Mouse (Mus musculus) lung, postnatal 0 days (tissue): ENCODE measurements around the gene Ccdc163. TPM values are rescaled to one million over a fixed set of nuclear protein-coding genes. Genes with fewer than 3 reads are reported as not detected.
"Not testable (repeated sequence)": the region's sequence is repeated elsewhere in the genome, so short reads cannot be mapped to it uniquely, and the experiment has no call there.

Experiments
- ATAC-seq: fragments of 200-750 bp; cut with Nextera tagmentation; 2 replicates; pipeline ENCODE4 v1.8.0; 2017; ENCODE audit warnings: moderate library complexity
- DNase-seq: peaks from one replicate; pipeline ENCODE4 v3.0.0-alpha.2; 2016; ENCODE audit warnings: low spot score
- H3K27ac ChIP-seq: fragments of 300-500 bp; sonication (generic); 2 replicates; pipeline ENCODE4 v1.5.1; 2014; ENCODE audit warnings: antibody characterized with exemption, mild to moderate bottlenecking, low read length, mixed read lengths
- H3K27me3 ChIP-seq: fragments of 300-500 bp; sonication (generic); replicated peaks from 2 replicates; pipeline ENCODE4 v1.6.1; 2014; ENCODE audit warnings: low read length, mixed read lengths; ENCODE audit not compliant: insufficient read depth
- H3K36me3 ChIP-seq: fragments of 300-500 bp; sonication (generic); 2 replicates; pipeline ENCODE4 v1.6.1; 2014; ENCODE audit warnings: low read length, mixed read lengths; ENCODE audit not compliant: insufficient read depth
- H3K4me1 ChIP-seq: fragments of 300-500 bp; sonication (generic); 2 replicates; pipeline ENCODE4 v1.6.1; 2014; ENCODE audit warnings: antibody characterized with exemption, low read depth, low read length, mixed read lengths; ENCODE audit not compliant: insufficient read depth
- H3K4me2 ChIP-seq: fragments of 300-500 bp; sonication (generic); replicated peaks from 2 replicates; pipeline ENCODE4 v1.6.1; 2014; ENCODE audit warnings: low read depth, mild to moderate bottlenecking, low read length, moderate library complexity, mixed read lengths
- H3K4me3 ChIP-seq: fragments of 300-500 bp; sonication (generic); 2 replicates; pipeline ENCODE4 v1.5.1; 2014; ENCODE audit warnings: low read depth, low read length
- H3K9ac ChIP-seq: fragments of 300-500 bp; sonication (generic); replicated peaks from 2 replicates; pipeline ENCODE4 v1.6.1; 2014; ENCODE audit warnings: low read depth, mild to moderate bottlenecking
- H3K9me3 ChIP-seq: fragments of 300-500 bp; sonication (generic); 2 replicates; pipeline ENCODE4 v1.6.1; 2016; ENCODE audit warnings: low read length, mixed read lengths
- CTCF ChIP-seq: IDR thresholded peaks from 2 replicates; pipeline ENCODE4 v1.5.1; 2016; ENCODE audit warnings: antibody characterized with exemption, mild to moderate bottlenecking
- EP300 ChIP-seq: IDR thresholded peaks from 2 replicates; pipeline ENCODE4 v1.6.1; 2016; ENCODE audit warnings: antibody characterized with exemption, mild to moderate bottlenecking, control low read depth
- WGBS: fragments of 180-500 bp; shearing (Covaris S2); extraction: QIAGEN DNeasy Blood & Tissue Kit; methylation state at CpG from one replicate; pipeline ENCODE4 v1.1.7; 2014; 5-methylcytosine and 5-hydroxymethylcytosine counted together
- polyA plus RNA-seq: library from polyadenylated mRNA; unstranded; fragments of >200 nt; fragmentation: Nextera tagmentation; extraction: Ambion mirVana; gene quantifications from 2 replicates; pipeline ENCODE4 v1.2.1, GENCODE M21; 2015

The Ccdc163 gene
- polyA plus RNA-seq, 1 experiment from 2014 or later, result 17.3 TPM

- peak overlapping the region; percentile 22; the same call in 1 of the 2 replicates for H3K27ac ChIP-seq
- no peaks in the 10 kb centered on the region for H3K9me3 ChIP-seq
- H3K4me1 ChIP-seq, result no peaks in the 10 kb centered on the region
- no peak overlapping the region for H3K4me2 ChIP-seq
- peak; percentile 21; the same call in 1 of the 2 replicates for TF ChIP-seq EP300
- TF ChIP-seq CTCF, result no peak
- 28% methylated on average over 3 of the region's 3 CpGs for WGBS
- no peak overlapping the region for H3K4me3 ChIP-seq
- no peak overlapping the region for H3K9ac ChIP-seq
- H3K36me3 ChIP-seq, result no peaks in the 10 kb centered on the region
- DNase-seq (peak; percentile 60), ATAC-seq (peak; percentile 46)
- no peaks in the 10 kb centered on the region for H3K27me3 ChIP-seq
Observed at GRCm38 (mm10) chr4:116668145-116668544, 40.2 kb upstream of the Ccdc163 start.

- no peak for ATAC-seq
- 49% methylated on average over 2 of the region's 2 CpGs for WGBS
- H3K9ac ChIP-seq, result no peak overlapping the region
Observed at GRCm38 (mm10) chr4:116669291-116669690, 39.0 kb upstream of the Ccdc163 start.

GRCm38 (mm10) chr4:116672785-116673184 lies 35.5 kb upstream of the Ccdc163 start:
- DNase-seq (peak; percentile 94), ATAC-seq (peak; percentile 95)
- TF ChIP-seq EP300 (peak; percentile 53; the same call in 1 of the 2 replicates), CTCF (no peak)
- Histone ChIP-seq H3K4me2 (no peak overlapping the region), H3K9ac (no peak overlapping the region), H3K9me3 (no peaks in the 10 kb centered on the region), H3K4me3 (no peak overlapping the region), H3K27me3 (no peaks in the 10 kb centered on the region), H3K27ac (peak overlapping the region; percentile 43), H3K4me1 (no peaks in the 10 kb centered on the region), H3K36me3 (no peaks in the 10 kb centered on the region)
- WGBS, result 10% methylated on average over 2 of the region's 2 CpGs

More at GRCm38 (mm10) chr4:116669291-116669690, 39.0 kb upstream of the Ccdc163 start:
- Histone ChIP-seq H3K4me2 (no peak overlapping the region), H3K27me3 (no peaks in the 10 kb centered on the region), H3K4me3 (no peak overlapping the region), H3K36me3 (no peaks in the 10 kb centered on the region), H3K27ac (no peak overlapping the region), H3K4me1 (no peaks in the 10 kb centered on the region), H3K9me3 (no peaks in the 10 kb centered on the region)
- DNase-seq, result no peak
- TF ChIP-seq CTCF (peak; percentile 63), EP300 (no peak)

- not testable (repeated sequence) for H3K4me1 ChIP-seq, ATAC-seq, H3K4me3 ChIP-seq, H3K9ac ChIP-seq, DNase-seq, H3K27me3 ChIP-seq, H3K9me3 ChIP-seq, H3K36me3 ChIP-seq, H3K4me2 ChIP-seq, H3K27ac ChIP-seq
- 95% methylated on average over 6 of the region's 6 CpGs for WGBS
Observed at GRCm38 (mm10) chr4:116674761-116675160, 33.5 kb upstream of the Ccdc163 start.

GRCm38 (mm10) chr4:116676027-116676426 lies 32.3 kb upstream of the Ccdc163 start:
- H3K4me2 ChIP-seq, result no peak overlapping the region
- no peak overlapping the region for H3K4me3 ChIP-seq
- 83% methylated on average over 3 of the region's 3 CpGs for WGBS
- H3K9me3 ChIP-seq, result no peaks in the 10 kb centered on the region
- TF ChIP-seq CTCF (no peak), EP300 (no peak)
- no peak for DNase-seq
- no peak for ATAC-seq
- no peaks in the 10 kb centered on the region for H3K36me3 ChIP-seq
- H3K27ac ChIP-seq, result no peak overlapping the region
- no peak overlapping the region for H3K9ac ChIP-seq
- H3K27me3 ChIP-seq, result no peaks in the 10 kb centered on the region
- H3K4me1 ChIP-seq, result no peaks in the 10 kb centered on the region

- Histone ChIP-seq H3K27me3 (no peaks in the 10 kb centered on the region), H3K9ac (no peak overlapping the region), H3K36me3 (no peaks in the 10 kb centered on the region), H3K4me1 (no peaks in the 10 kb centered on the region), H3K27ac (no peak overlapping the region), H3K4me2 (no peak overlapping the region), H3K4me3 (no peak overlapping the region), H3K9me3 (no peaks in the 10 kb centered on the region)
- TF ChIP-seq EP300 (no peak), CTCF (no peak)
- ATAC-seq (no peak), DNase-seq (no peak)
- 37% methylated on average over 1 of the region's 1 CpGs for WGBS
Observed at GRCm38 (mm10) chr4:116677808-116678207, 30.5 kb upstream of the Ccdc163 start.

GRCm38 (mm10) chr4:116679141-116679540 lies 29.2 kb upstream of the Ccdc163 start:
- 63% methylated on average over 5 of the region's 5 CpGs for WGBS
- Histone ChIP-seq H3K9ac (no peak overlapping the region), H3K27ac (no peak overlapping the region), H3K9me3 (no peaks in the 10 kb centered on the region), H3K4me1 (no peaks in the 10 kb centered on the region), H3K36me3 (no peaks in the 10 kb centered on the region), H3K27me3 (no peaks in the 10 kb centered on the region), H3K4me2 (no peak overlapping the region), H3K4me3 (no peak overlapping the region)
- ATAC-seq (no peak), DNase-seq (no peak)
- TF ChIP-seq CTCF, result no peak
- TF ChIP-seq EP300, result no peak

- not testable (repeated sequence) for H3K4me3 ChIP-seq, H3K4me2 ChIP-seq, H3K9me3 ChIP-seq, H3K27ac ChIP-seq, H3K9ac ChIP-seq, ATAC-seq, H3K36me3 ChIP-seq, DNase-seq, H3K4me1 ChIP-seq, H3K27me3 ChIP-seq
- WGBS, result 85% methylated on average over 4 of the region's 4 CpGs
Observed at GRCm38 (mm10) chr4:116680521-116680920, 27.8 kb upstream of the Ccdc163 start.
